Mouse (Mus musculus) CH12.LX (cell line): ENCODE data around the gene Ppp4c.

Experiments used
- CHD2 ChIP-seq: IDR thresholded peaks from 2 replicates; pipeline ENCODE4 v1.6.1; 2011; ENCODE audit warnings: low read length, improper control_type of control experiment
- CTCF ChIP-seq, 2 experiments: IDR thresholded peaks in 1 of 2; conservative IDR thresholded peaks in 1 of 2; 2 replicates each; pipeline ENCODE4 v1.5.1; 2011 to 2012; ENCODE audit warnings: low read depth in 2 of 2, low read length in 2 of 2, improper control_type of control experiment in 1 of 2, inconsistent platforms in 1 of 2, mild to moderate bottlenecking in 1 of 2, moderate library complexity in 1 of 2
- EP300 ChIP-seq: IDR thresholded peaks from 2 replicates; pipeline ENCODE4 v1.6.1; 2011; ENCODE audit warnings: low read length, improper control_type of control experiment
- HCFC1 ChIP-seq: IDR thresholded peaks from 2 replicates; pipeline ENCODE4 v1.6.1; 2012; ENCODE audit warnings: low read depth, mild to moderate bottlenecking, inconsistent platforms, low read length, improper control_type of control experiment
- MYC ChIP-seq: IDR thresholded peaks from 2 replicates; pipeline ENCODE4 v1.6.1; 2011; ENCODE audit warnings: low read depth, mild to moderate bottlenecking, improper control_type of control experiment, low read length
- POLR2A ChIP-seq: IDR thresholded peaks from 2 replicates; pipeline ENCODE4 v1.6.1; 2011; ENCODE audit warnings: low read depth, mild to moderate bottlenecking, improper control_type of control experiment, low read length
- RAD21 ChIP-seq: IDR thresholded peaks from 2 replicates; pipeline ENCODE4 v1.6.1; 2011; ENCODE audit warnings: low read depth, mild to moderate bottlenecking, low read length, improper control_type of control experiment, moderate library complexity
- USF1 ChIP-seq: IDR thresholded peaks from 2 replicates; pipeline ENCODE4 v1.6.1; 2014; ENCODE audit warnings: low read depth, mild to moderate bottlenecking, inconsistent platforms, low read length, improper control_type of control experiment

DNA sequence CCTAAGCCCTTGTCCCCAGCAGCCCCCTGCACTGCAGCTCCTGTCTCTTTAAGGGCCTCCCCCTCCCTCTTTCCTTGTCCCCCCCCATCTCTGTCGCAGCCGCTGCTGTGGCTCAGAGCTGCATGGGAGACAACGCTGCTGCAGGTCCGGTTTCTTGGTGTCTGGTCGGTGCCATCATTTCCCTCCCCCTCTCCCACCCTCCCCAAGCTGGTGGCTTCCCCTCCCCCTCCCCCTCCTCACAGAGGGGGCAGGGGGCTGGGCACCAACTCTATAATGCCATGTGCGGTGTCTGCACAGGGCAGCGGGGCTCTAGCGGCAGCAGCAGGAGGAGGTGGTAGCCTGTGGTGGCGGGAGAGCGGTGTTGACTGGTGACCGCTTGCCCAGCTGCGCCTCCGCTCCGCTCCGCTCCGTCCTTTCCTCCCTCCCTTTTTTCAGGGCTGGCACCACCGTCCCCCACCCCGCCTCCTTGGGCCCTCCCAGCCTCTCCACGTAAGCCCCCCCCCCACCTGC is 31.0 kb upstream of the Ppp4c start:
- TF ChIP-seq CTCF (conservative IDR thresholded peaks at IDR 0.05 in 1 of 2, IDR thresholded peaks at IDR 0.05 in 1 of 2; ENCODE audit: low read depth in 2 of 2, low read length in 2 of 2) (no peak), MYC (no peak), RAD21 (no peak), USF1 (no peak), POLR2A (no peak), HCFC1 (no peak), EP300 (no peak), CHD2 (no peak)
